Mouse (Mus musculus) lung, postnatal 14 days (tissue): Measurements from ENCODE around the gene Ctnnbip1.

Source experiments
- DNase-seq: peaks from one replicate; pipeline ENCODE4 v3.0.0; 2021

The Ctnnbip1 gene

GRCm38 (mm10) chr4:149523961-149524360 is 5.9 kb downstream of the Ctnnbip1 start:
- no peak for DNase-seq

DNA sequence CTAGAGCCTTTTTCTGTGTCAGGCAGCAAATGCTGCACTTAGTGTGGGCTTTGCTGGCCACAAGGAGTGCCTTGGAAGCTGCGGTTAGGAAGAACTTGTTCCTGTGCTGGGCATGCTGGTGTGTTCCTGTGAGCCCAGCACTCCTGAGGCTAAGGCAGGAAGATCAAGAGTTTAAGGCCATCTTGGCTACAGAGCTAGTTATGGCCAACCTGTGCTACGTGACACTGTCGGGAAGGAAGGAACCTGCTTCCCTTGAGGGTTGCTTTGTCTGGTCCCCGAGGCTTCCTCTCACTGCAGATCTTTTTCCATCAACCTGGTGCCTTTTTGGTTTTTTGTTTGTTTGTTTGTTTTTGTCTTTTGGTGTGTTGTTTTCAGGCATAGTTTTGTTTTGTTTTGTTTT is 7.1 kb downstream of the Ctnnbip1 start:
- DNase-seq = no peak

DNA sequence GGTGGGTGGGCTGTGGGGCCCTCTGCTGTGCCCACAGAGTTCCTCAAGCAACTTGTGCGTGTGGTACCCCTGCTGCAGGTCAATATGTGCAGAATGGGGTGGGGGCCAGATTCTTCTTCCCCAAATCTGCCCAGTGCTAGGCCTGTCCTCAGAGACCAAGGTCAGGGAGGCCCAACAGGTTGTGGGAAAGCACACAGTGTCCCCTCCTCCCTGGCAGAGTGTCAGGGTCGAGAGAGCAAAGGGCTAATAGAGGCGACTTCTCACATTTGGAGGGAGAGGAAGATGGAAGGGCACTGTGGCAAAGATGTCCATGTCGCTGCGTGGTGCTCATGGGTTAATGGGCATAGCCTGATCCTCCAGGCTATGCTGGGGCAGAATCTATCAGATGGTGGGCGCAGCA is 7.8 kb downstream of the Ctnnbip1 start:
- DNase-seq = no peak

DNA sequence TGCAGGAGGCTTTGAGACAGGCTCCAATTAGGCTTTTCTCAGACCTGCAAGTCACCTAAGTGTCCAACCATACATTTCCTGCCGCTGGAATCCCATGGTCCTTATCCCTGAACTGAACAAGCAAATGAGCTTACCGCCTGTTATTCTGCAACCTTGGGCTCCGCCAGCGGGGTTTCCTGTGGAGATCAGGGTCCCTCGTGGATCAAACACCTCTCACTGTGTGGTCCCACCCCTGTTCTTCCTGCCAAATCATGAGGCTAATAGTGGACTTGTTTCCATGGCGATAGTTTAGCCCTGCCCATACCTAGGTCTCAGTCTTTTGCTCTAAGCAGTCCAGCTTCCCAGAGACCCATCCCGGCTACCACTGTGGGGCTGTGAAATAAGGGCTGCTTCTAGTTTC is 8.3 kb downstream of the Ctnnbip1 start:
- DNase-seq = no peak

GRCm38 (mm10) chr4:149527621-149528354 is 9.8 kb downstream of the Ctnnbip1 start:
- DNase-seq = no peak

- DNase-seq = no peak
These were observed 11.7 kb downstream of the Ctnnbip1 start for GRCm38 (mm10) chr4:149529691-149530090.

DNA sequence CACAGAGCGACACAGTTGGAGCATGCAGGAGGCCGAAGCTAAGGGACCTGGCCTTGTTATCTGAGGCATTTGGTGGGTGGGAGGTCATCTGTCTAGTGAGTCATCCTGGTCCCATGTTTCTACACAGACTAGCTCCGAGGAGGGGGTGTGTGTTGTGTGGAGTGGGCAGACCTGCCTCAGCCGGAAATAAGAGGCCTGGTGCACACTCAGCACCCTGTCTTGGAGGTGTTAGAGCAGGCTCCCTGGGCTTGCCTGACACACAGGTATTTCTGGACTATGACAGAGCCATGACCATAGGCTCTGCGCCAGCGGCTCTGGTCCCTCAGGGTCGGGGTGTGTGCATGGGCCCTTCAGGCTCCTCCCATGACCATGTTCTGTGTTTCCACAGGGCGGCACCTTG is 21.4 kb downstream of the Ctnnbip1 start:
- no peak for DNase-seq

DNA sequence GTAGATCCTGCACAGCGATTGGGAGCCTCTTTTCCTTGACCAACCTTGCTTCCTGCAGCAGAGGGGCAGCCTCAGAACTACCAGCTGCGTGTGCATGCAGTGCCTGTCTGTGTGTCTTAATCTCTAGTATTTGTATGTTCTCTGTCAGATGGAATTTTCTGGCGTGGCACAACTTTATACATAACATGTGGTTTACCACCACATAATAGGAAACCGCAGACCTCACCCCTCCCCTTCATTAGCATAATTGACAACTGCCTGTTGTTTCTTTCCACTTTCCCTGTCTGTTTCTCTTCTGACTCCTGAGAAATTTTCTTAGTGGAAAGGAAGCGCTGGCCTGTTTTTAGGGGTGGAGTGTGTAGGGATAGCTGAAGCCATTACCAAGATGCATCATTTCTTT is 23.9 kb downstream of the Ctnnbip1 start:
- DNase-seq = no peak

GRCm38 (mm10) chr4:149542431-149542830 is 24.4 kb downstream of the Ctnnbip1 start:
- DNase-seq = no peak

GRCm38 (mm10) chr4:149542927-149543553 is 25.0 kb downstream of the Ctnnbip1 start:
- DNase-seq = peak; percentile 95

DNA sequence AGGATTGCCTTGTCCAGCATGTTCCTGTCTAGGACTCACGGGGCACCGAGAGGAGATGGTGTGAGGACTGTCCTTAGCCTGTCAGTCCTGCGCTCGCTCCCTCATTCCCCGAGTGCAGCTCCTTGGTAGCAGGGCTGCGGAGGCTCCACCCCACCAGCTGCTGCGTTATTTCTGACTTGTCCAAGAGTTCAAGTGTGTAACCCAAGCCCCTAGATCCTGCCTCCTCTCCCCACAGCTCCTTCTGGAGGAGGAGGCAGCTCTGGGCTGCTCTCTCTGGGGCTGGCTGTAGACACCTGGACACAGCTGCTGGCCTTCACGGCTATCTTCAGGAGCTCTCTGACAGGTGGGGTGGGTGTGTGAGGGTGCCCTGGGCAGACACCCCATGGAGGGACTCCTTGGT is 26.9 kb downstream of the Ctnnbip1 start:
- DNase-seq = no peak

- no peak for DNase-seq
These were observed 28.9 kb downstream of the Ctnnbip1 start for GRCm38 (mm10) chr4:149546797-149547444.

GRCm38 (mm10) chr4:149547523-149547922 is 29.5 kb downstream of the Ctnnbip1 start:
- DNase-seq = no peak

- DNase-seq = peak; percentile 84
These were observed 31.3 kb downstream of the Ctnnbip1 start for GRCm38 (mm10) chr4:149549221-149549925.

DNA sequence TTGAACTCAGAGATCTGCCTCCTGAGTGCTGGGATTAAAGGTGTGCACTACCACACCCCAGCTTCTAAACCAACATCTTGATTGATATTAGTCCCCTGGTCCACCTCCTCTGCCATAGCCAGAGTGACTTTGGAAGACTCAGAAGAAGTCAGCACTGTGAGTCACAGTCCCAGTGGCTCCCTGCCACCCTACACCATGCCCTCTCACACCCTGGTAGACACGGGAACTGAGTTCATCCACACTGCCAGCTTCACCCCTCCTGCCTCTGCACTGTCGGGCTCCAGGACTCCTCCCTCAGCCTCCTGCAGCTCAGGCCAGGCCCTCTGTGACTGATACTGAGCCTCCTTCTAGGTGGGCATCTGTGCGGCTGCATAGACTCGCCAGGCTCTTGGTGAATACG is 32.8 kb downstream of the Ctnnbip1 start:
- DNase-seq = no peak

GRCm38 (mm10) chr4:149551696-149552095 is 33.7 kb downstream of the Ctnnbip1 start:
- DNase-seq = no peak

- no peak for DNase-seq
These were observed 35.8 kb downstream of the Ctnnbip1 start for GRCm38 (mm10) chr4:149553834-149554233.

DNA sequence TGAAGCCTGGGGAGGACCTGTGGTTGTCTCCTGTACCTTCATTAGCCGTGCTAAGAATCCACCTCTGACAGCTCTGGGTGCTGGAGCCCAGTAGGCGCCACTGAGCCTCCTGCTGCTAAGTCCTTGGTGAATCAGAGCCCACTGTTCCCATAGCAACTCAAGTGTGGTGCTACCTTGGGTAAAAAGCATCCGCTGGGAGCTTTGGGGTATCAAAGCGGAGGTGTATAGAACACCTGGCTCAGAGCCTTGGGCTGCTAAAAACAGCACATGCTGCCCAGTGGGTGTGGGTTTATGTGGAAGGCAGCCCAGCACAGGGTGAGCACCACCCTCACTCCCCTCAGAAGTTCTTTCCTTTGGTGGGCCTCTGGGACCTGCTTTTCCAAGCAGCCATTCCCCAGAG is 38.1 kb downstream of the Ctnnbip1 start:
- DNase-seq = no peak

DNA sequence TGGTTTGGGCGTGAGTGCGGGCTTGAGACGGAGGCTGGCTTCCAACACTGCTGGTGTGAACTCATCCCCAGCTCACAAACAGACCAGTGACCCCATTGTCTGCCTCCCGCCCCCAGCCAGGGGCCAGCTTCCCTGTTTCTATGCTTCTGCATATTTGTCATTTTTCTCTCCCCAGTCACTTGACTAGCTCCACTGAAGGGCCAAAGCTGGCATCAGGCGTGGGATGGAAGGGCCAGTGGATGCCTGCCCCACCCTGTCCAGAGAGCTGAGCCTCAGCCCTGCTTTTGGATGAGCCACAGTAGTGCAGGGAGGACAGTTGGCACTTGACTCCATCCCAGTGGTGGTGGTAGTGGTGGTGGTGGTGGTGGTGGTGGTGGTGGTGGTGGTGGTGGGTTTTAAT is 39.9 kb downstream of the Ctnnbip1 start:
- DNase-seq = no peak

GRCm38 (mm10) chr4:149558389-149558788 is 40.4 kb downstream of the Ctnnbip1 start:
- no peak for DNase-seq

DNA sequence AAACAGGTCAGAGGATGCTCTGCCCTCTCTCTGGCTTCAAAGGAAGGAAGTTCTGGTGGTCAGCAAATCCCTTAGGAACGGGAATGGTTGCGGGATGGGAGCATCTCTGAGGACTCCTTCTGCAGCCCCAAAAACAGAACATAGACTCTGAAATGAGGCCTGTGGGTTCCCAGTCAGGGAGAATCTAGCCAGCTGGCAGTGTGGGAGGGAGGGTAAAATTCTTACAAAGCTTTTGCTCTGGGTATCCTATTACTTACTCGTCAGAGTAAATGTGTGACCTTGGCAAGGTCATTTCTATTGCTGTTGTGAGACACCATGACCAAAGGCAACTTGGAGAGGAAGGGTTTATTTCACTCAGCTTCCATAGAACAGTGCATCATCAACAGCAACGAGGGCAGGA is 43.4 kb downstream of the Ctnnbip1 start:
- DNase-seq = no peak

GRCm38 (mm10) chr4:149561986-149562904 is 44.2 kb downstream of the Ctnnbip1 start:
- peak; percentile 60 for DNase-seq
